Mouse (Mus musculus) MEL (cell line): ENCODE data around the gene Pik3cd.

Experiments
- CHD1 ChIP-seq: IDR thresholded peaks from 2 replicates; pipeline ENCODE4 v1.6.1; 2012; ENCODE audit warnings: low read depth, mild to moderate bottlenecking, inconsistent platforms, low read length, improper control_type of control experiment
- CTCF ChIP-seq, 3 experiments: IDR thresholded peaks in 2 of 3; conservative IDR thresholded peaks in 1 of 3; 2 replicates each; pipeline ENCODE4 v1.5.1; 2011 to 2012; ENCODE audit warnings: low read length in 3 of 3, low read depth in 2 of 3, mild to moderate bottlenecking in 2 of 3, improper control_type of control experiment in 1 of 3, inconsistent platforms in 1 of 3, mixed read lengths in 1 of 3, moderate library complexity in 1 of 3; ENCODE audit not compliant: control insufficient read depth in 1 of 3, insufficient read depth in 1 of 3, poor library complexity in 1 of 3, severe bottlenecking in 1 of 3
- MAFK ChIP-seq: IDR thresholded peaks from 2 replicates; pipeline ENCODE4 v1.6.1; 2011; ENCODE audit warnings: low read depth, mild to moderate bottlenecking, low read length, improper control_type of control experiment, borderline replicate concordance
- MAX ChIP-seq: IDR thresholded peaks from 2 replicates; pipeline ENCODE4 v1.6.1; 2011; ENCODE audit warnings: low read length, improper control_type of control experiment
- MAZ ChIP-seq: IDR thresholded peaks from 2 replicates; pipeline ENCODE4 v1.6.1; 2012; ENCODE audit warnings: low read depth, mild to moderate bottlenecking, inconsistent platforms, low read length, improper control_type of control experiment
- POLR2AphosphoS2 ChIP-seq: IDR thresholded peaks from 2 replicates; pipeline ENCODE4 v1.6.1; 2011; ENCODE audit warnings: low read length, improper control_type of control experiment
- RCOR1 ChIP-seq: IDR thresholded peaks from 2 replicates; pipeline ENCODE4 v1.6.1; 2012; ENCODE audit warnings: low read depth, mild to moderate bottlenecking, inconsistent platforms, low read length, improper control_type of control experiment
- SIN3A ChIP-seq: IDR thresholded peaks from 2 replicates; pipeline ENCODE4 v1.6.1; 2012; ENCODE audit warnings: low read length, improper control_type of control experiment, inconsistent platforms
- SMC3 ChIP-seq: IDR thresholded peaks from 2 replicates; pipeline ENCODE4 v1.6.1; 2011; ENCODE audit warnings: low read depth, low read length, improper control_type of control experiment
- USF1 ChIP-seq: IDR thresholded peaks from 2 replicates; pipeline ENCODE4 v1.6.1; 2014; ENCODE audit warnings: low read depth, mild to moderate bottlenecking, inconsistent platforms, low read length, improper control_type of control experiment, moderate library complexity
- ZC3H11A ChIP-seq: IDR thresholded peaks from 2 replicates; pipeline ENCODE4 v1.6.1; 2012; ENCODE audit warnings: low read depth, mild to moderate bottlenecking, inconsistent platforms, low read length, improper control_type of control experiment

DNA sequence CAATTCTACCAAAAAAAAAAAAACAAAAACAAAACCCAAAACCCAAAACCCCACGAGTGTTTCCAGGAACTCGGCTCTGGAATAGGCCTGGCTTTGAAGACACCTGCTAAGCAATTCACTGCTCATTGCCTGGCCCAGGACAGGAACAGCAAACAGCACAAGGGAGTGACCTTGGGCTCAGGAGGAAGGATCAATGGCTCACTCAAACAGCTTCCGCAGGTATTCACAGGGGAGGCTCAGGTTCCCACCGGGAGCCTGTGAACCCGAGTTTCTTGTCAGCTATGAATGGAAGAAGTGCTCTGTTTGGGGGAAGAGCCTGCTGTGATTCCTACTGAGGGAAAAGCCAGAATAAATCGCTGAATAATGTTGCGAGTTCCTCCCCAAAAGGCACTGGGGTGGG, 18.5 kb downstream of the Pik3cd start:
- TF ChIP-seq SIN3A (no peak), POLR2AphosphoS2 (no peak), MAX (no peak), CTCF (IDR thresholded peaks at IDR 0.05 in 2 of 3, conservative IDR thresholded peaks at IDR 0.05 in 1 of 3; ENCODE audit: control insufficient read depth in 1 of 3, insufficient read depth in 1 of 3, low read depth in 2 of 3, low read length in 3 of 3, poor library complexity in 1 of 3, severe bottlenecking in 1 of 3) (no peak), MAZ (no peak), CHD1 (no peak), SMC3 (no peak), RCOR1 (no peak), ZC3H11A (no peak), MAFK (no peak), USF1 (no peak)
